Mouse (Mus musculus) cerebellum, postnatal 14 days (tissue): ENCODE measurements at regions not wholly inside any gene's neighbourhood (a gene's known extent, or its start where the extent isn't known, plus 50 kb on each side); places are given as distances from the start of the nearest gene placed in this dataset.
A peak's percentile ranks its signal among the peaks of the same experiment; 100 is the strongest.

Experiments used
- DNase-seq, 2 experiments: peaks; one replicate each; pipeline ENCODE4 v3.0.0; 2021; ENCODE audit warnings: mixed read lengths in 2 of 2

GRCm38 (mm10) chr8:50802938-50803337 is 1959.2 kb upstream of the Tenm3 start:
- DNase-seq = no peak

DNA sequence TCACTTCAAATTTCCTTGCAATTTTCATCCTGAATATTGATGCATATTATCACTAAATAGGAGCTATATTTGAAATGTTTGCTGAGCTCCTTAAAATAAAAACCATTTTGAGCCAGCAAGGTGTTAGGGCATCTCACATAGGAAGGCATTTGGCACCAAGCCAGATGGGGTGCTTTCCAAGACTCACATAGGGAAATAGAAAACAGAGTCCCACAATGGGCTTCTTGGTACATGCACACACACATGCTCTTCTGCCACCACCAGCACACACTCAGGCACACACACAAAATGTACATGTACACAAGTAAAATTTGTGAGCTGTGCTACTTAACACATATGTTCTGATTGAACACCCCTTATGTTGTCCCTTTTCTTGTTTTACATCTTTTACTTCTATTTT is 1943.7 kb upstream of the Tenm3 start:
- peak; percentile 64 for DNase-seq

GRCm38 (mm10) chr8:50770671-50771070 is 1926.9 kb upstream of the Tenm3 start:
- no peak for DNase-seq
